Mouse (Mus musculus) kidney, postnatal 0 days (tissue): Measurements from ENCODE around the gene Mras. TPM values are rescaled to one million over a fixed set of nuclear protein-coding genes. Genes with fewer than 3 reads are reported as not detected.

Experiments
- ATAC-seq: fragments of 200-750 bp; cut with Nextera tagmentation; replicated peaks from 2 replicates; pipeline ENCODE4 v1.8.0; 2017; ENCODE audit warnings: low read depth, moderate number of reproducible peaks, moderate TSS enrichment, moderate library complexity; ENCODE audit not compliant: low FRiP score
- DNase-seq: peaks from one replicate; pipeline ENCODE4 v3.0.0-alpha.2; 2016; ENCODE audit warnings: low spot score
- H3K27ac ChIP-seq: fragments of 300-500 bp; sonication (generic); 2 replicates; pipeline ENCODE4 v1.5.1; 2014; ENCODE audit warnings: mild to moderate bottlenecking
- H3K27me3 ChIP-seq: fragments of 300-500 bp; sonication (generic); 2 replicates; pipeline ENCODE4 v1.6.1; 2014; ENCODE audit warnings: low read length, mixed read lengths; ENCODE audit not compliant: insufficient read depth
- H3K36me3 ChIP-seq: fragments of 300-500 bp; sonication (generic); 2 replicates; pipeline ENCODE4 v1.6.1; 2014; ENCODE audit warnings: low read length, mixed read lengths; ENCODE audit not compliant: insufficient read depth
- H3K4me1 ChIP-seq: fragments of 300-500 bp; sonication (generic); replicated peaks from 2 replicates; pipeline ENCODE4 v1.6.1; 2014; ENCODE audit warnings: antibody characterized with exemption, low read length, mixed read lengths; ENCODE audit not compliant: insufficient read depth
- H3K4me2 ChIP-seq: fragments of 300-500 bp; sonication (generic); 2 replicates; pipeline ENCODE4 v1.6.1; 2014; ENCODE audit warnings: mild to moderate bottlenecking, low read length, moderate library complexity, mixed read lengths
- H3K4me3 ChIP-seq: fragments of 300-500 bp; sonication (generic); replicated peaks from 2 replicates; pipeline ENCODE4 v1.5.1; 2014; ENCODE audit warnings: low read depth, low read length
- H3K9ac ChIP-seq: fragments of 300-500 bp; sonication (generic); 2 replicates; pipeline ENCODE4 v1.6.1; 2014; ENCODE audit warnings: low read depth, low read length
- H3K9me3 ChIP-seq: fragments of 300-500 bp; sonication (generic); replicated peaks from 2 replicates; pipeline ENCODE4 v1.6.1; 2016; ENCODE audit warnings: low read length, inconsistent platforms, mixed read lengths
- CTCF ChIP-seq: IDR thresholded peaks from 2 replicates; pipeline ENCODE4 v1.5.1; 2016; ENCODE audit warnings: antibody characterized with exemption, low read depth, mild to moderate bottlenecking, moderate library complexity
- WGBS: fragments of 180-500 bp; shearing (Covaris S2); extraction: QIAGEN DNeasy Blood & Tissue Kit; methylation state at CpG from one replicate; pipeline ENCODE4 v1.1.7; 2014; 5-methylcytosine and 5-hydroxymethylcytosine counted together
- polyA plus RNA-seq: library from polyadenylated mRNA; unstranded; fragments of >200 nt; fragmentation: Nextera tagmentation; extraction: Ambion mirVana; gene quantifications from 2 replicates; pipeline ENCODE4 v1.2.1, GENCODE M21; 2015

Gene Mras
- polyA plus RNA-seq, 1 experiment from 2014 or later, result 19.4 TPM

GRCm38 (mm10) chr9:99418377-99418776 is 18.8 kb downstream of the Mras start:
- no peak for ATAC-seq
- no peak overlapping the region for H3K27ac ChIP-seq
- no peaks in the 10 kb centered on the region for H3K4me1 ChIP-seq
- TF ChIP-seq CTCF, result no peak
- no peak overlapping the region for H3K4me3 ChIP-seq
- H3K27me3 ChIP-seq, result no peaks in the 10 kb centered on the region
- no peaks in the 10 kb centered on the region for H3K36me3 ChIP-seq
- no peak overlapping the region for H3K4me2 ChIP-seq
- H3K9ac ChIP-seq, result no peak overlapping the region
- WGBS, result 53% methylated on average over 5 of the region's 5 CpGs
- DNase-seq, result no peak
- H3K9me3 ChIP-seq, result no peaks in the 10 kb centered on the region

- no peaks in the 10 kb centered on the region for H3K36me3 ChIP-seq
- no peak for ATAC-seq
- no peaks in the 10 kb centered on the region for H3K4me1 ChIP-seq
- H3K27ac ChIP-seq, result no peak overlapping the region
- no peaks in the 10 kb centered on the region for H3K27me3 ChIP-seq
- H3K9me3 ChIP-seq, result no peaks in the 10 kb centered on the region
- 0 out of 2 replicates have a peak overlapping the region, but pooled peaks have one; percentile 23 for H3K9ac ChIP-seq
- TF ChIP-seq CTCF, result no peak
- WGBS, result 57% methylated on average over 4 of the region's 4 CpGs
- no peak overlapping the region for H3K4me3 ChIP-seq
- H3K4me2 ChIP-seq, result no peak overlapping the region
- DNase-seq, result no peak
Observed at GRCm38 (mm10) chr9:99417288-99417846, 19.8 kb downstream of the Mras start.

- Histone ChIP-seq H3K4me3 (no peak overlapping the region), H3K36me3 (no peaks in the 10 kb centered on the region), H3K4me2 (no peak overlapping the region), H3K9me3 (no peaks in the 10 kb centered on the region), H3K27ac (no peak overlapping the region), H3K27me3 (no peaks in the 10 kb centered on the region), H3K9ac (no peak overlapping the region), H3K4me1 (no peaks in the 10 kb centered on the region)
- ATAC-seq, result no peak
- 83% methylated on average over 3 of the region's 3 CpGs for WGBS
- no peak for TF ChIP-seq CTCF
- no peak for DNase-seq
Observed at GRCm38 (mm10) chr9:99416809-99417208, 20.4 kb downstream of the Mras start.

GRCm38 (mm10) chr9:99411785-99412184 is 25.4 kb downstream of the Mras start:
- no peaks in the 10 kb centered on the region for H3K36me3 ChIP-seq
- no peak overlapping the region for H3K9ac ChIP-seq
- H3K4me3 ChIP-seq, result no peak overlapping the region
- H3K27ac ChIP-seq, result no peak overlapping the region
- H3K4me1 ChIP-seq, result no peaks in the 10 kb centered on the region
- no peaks in the 10 kb centered on the region for H3K9me3 ChIP-seq
- ATAC-seq, result no peak
- WGBS, result 84% methylated on average over 4 of the region's 4 CpGs
- TF ChIP-seq CTCF, result no peak
- H3K27me3 ChIP-seq, result no peaks in the 10 kb centered on the region
- H3K4me2 ChIP-seq, result no peak overlapping the region
- DNase-seq, result no peak

- H3K9ac ChIP-seq, result no peak overlapping the region
- DNase-seq (no peak), ATAC-seq (no peak)
- no peak overlapping the region for H3K4me3 ChIP-seq
- no peaks in the 10 kb centered on the region for H3K36me3 ChIP-seq
- TF ChIP-seq CTCF, result no peak
- H3K9me3 ChIP-seq, result no peaks in the 10 kb centered on the region
- H3K4me1 ChIP-seq, result no peaks in the 10 kb centered on the region
- 80% methylated on average over 5 of the region's 5 CpGs for WGBS
- H3K27ac ChIP-seq, result no peak overlapping the region
- H3K27me3 ChIP-seq, result no peaks in the 10 kb centered on the region
- no peak overlapping the region for H3K4me2 ChIP-seq
Observed at GRCm38 (mm10) chr9:99411093-99411492, 26.1 kb downstream of the Mras start.

- H3K4me3 ChIP-seq, result no peak overlapping the region
- TF ChIP-seq CTCF, result no peak
- H3K9ac ChIP-seq, result no peak overlapping the region
- H3K9me3 ChIP-seq, result no peaks in the 10 kb centered on the region
- H3K27ac ChIP-seq, result no peak overlapping the region
- no peak for ATAC-seq
- H3K4me2 ChIP-seq, result no peak overlapping the region
- WGBS, result 87% methylated on average over 3 of the region's 3 CpGs
- no peaks in the 10 kb centered on the region for H3K36me3 ChIP-seq
- DNase-seq, result no peak
- no peaks in the 10 kb centered on the region for H3K27me3 ChIP-seq
- H3K4me1 ChIP-seq, result no peaks in the 10 kb centered on the region
Observed at GRCm38 (mm10) chr9:99409280-99409679, 27.9 kb downstream of the Mras start.
